Comparison of ENCODE assay signal across 20 mouse cellular contexts in the genomic region with DNA sequence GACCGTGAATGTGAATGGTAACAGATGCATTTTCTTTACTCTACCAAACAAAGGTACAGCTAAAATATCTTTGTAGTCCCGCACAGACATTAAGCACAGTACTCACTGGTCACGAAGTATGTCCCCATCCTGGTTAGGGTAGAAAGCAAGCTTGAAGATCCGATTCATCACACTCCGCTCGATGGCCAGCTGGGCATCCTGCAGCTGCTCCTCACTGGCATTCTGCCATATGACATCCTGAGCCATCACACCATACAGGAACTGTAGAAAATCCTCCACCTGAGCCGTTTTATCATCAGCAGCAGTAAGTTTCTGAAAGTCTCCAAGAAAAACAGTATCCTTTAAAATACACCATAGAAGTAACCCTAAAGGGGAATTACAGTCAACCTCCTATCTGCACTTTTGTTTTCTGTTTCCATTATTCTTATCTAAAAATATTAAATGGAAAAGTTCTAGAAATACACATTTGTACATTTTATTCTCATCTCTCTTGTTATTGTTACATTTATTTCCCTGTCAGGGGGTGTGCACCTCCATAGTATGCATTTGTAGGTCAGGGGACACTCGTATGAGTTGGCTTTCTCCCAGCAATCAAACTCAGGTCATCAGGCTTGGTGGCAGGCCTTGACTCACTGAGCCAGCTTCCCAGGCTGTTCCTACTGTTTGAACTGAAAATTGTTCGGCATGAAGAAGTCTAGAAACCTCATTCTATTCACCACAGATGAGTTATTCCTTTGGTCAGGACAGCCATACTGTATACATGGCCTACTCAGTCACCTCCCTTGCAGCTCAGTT.
A peak's percentile ranks its signal among the peaks of the same experiment; 100 is the strongest.
DNase-seq lines count a peak whose midpoint lies in the region; ATAC-seq lines count a peak whose summit lies in the region.
"Had no signal": no experiment of that assay in that cellular context is flagged by ENCODE, and none has a peak within 500 bp of the region (broad histone marks: within the 10 kb centered on the region; RNA-seq: fewer than 3 reads in every experiment).

No protein-coding gene starts in this region.

- H3K9ac ChIP-seq in forebrain, embryonic 11.5 days (ENCODE audit: low read length): no peak overlapping the region
- H3K9ac ChIP-seq in forebrain, embryonic 14.5 days (ENCODE audit: low read length): no peak overlapping the region
- H3K9ac ChIP-seq in midbrain, embryonic 14.5 days (replicated peaks; ENCODE audit: low read length): no peak overlapping the region
- no peak overlapping the region for H3K9ac ChIP-seq in midbrain, embryonic 11.5 days (ENCODE audit: low read length)
- H3K9ac ChIP-seq: embryonic facial prominence, embryonic 12.5 days; forebrain, embryonic 12.5 days; forebrain, postnatal 0 days; heart, embryonic 12.5 days; intestine, embryonic 15.5 days had no signal

- ATAC-seq in forebrain, embryonic 11.5 days (replicated peaks; ENCODE audit: low FRiP score): no peak
- ATAC-seq in forebrain, embryonic 14.5 days: no peak
- no peak for ATAC-seq in midbrain, embryonic 14.5 days (ENCODE audit: low FRiP score, low TSS enrichment)
- no peak for ATAC-seq in midbrain, embryonic 11.5 days (ENCODE audit: low FRiP score)
- ATAC-seq: activated CD4-positive, CD25-positive, alpha-beta regulatory T cell, adult 4 months; forebrain, postnatal 0 days; intestine, embryonic 15.5 days; Patski had no signal

- H3K4me1 ChIP-seq in forebrain, embryonic 11.5 days (replicated peaks; ENCODE audit: control insufficient read depth, insufficient read depth, low read length): no peaks in the 10 kb centered on the region
- H3K4me1 ChIP-seq in forebrain, embryonic 14.5 days (ENCODE audit: control insufficient read depth, insufficient read depth, low read length): no peaks in the 10 kb centered on the region
- H3K4me1 ChIP-seq in midbrain, embryonic 14.5 days (ENCODE audit: control insufficient read depth, insufficient read depth, low read length): no peaks in the 10 kb centered on the region
- H3K4me1 ChIP-seq in midbrain, embryonic 11.5 days (ENCODE audit: control insufficient read depth, insufficient read depth, low read length): no peaks in the 10 kb centered on the region
- H3K4me1 ChIP-seq: embryonic facial prominence, embryonic 12.5 days; forebrain, embryonic 12.5 days; heart, embryonic 12.5 days; hindbrain, embryonic 10.5 days; intestine, embryonic 15.5 days had no signal

- H3K36me3 ChIP-seq in forebrain, embryonic 11.5 days (ENCODE audit: control insufficient read depth, insufficient read depth, low read length): peaks cover 14% of the 10 kb centered on the region
- peaks cover 76% of the 10 kb centered on the region for H3K36me3 ChIP-seq in forebrain, embryonic 14.5 days (ENCODE audit: control insufficient read depth, insufficient read depth, low read length)
- H3K36me3 ChIP-seq in midbrain, embryonic 14.5 days (ENCODE audit: control insufficient read depth, insufficient read depth, low read length): peaks cover 73% of the 10 kb centered on the region
- H3K36me3 ChIP-seq in midbrain, embryonic 11.5 days (ENCODE audit: control insufficient read depth, insufficient read depth, low read length): peaks cover 29% of the 10 kb centered on the region

- peak; percentile 32 to 46 for DNase-seq in cerebellum, adult 18-20 months
- no peak for DNase-seq in cerebellum, postnatal 36 days
- peak; percentile 44 for DNase-seq in forebrain, embryonic 11.5 days (ENCODE audit: low spot score)
- no peak for DNase-seq in forebrain, embryonic 14.5 days (ENCODE audit: low spot score)
- DNase-seq in midbrain, embryonic 14.5 days: peak; percentile 39
- no peak for DNase-seq in midbrain, embryonic 11.5 days (ENCODE audit: low spot score, missing footprints)
- peak; percentile 22 for DNase-seq in MN1 (ENCODE audit: low spot score)
- no peak for DNase-seq in thymus, postnatal 25 days
- DNase-seq: adrenal gland, postnatal 14 days; forebrain, postnatal 0 days; gastrocnemius, adult 2 months; gastrocnemius, postnatal 25 days; kidney, adult 18-20 months had no signal

- WGBS in forebrain, embryonic 11.5 days: 94% methylated on average over 9 of the region's 9 CpGs
- 90% methylated on average over 9 of the region's 9 CpGs for WGBS in forebrain, embryonic 14.5 days
- WGBS in midbrain, embryonic 14.5 days: 89% methylated on average over 9 of the region's 9 CpGs
- WGBS in midbrain, embryonic 11.5 days: 93% methylated on average over 9 of the region's 9 CpGs

- no peak overlapping the region for H3K4me3 ChIP-seq in forebrain, embryonic 11.5 days (ENCODE audit: low read depth, low read length)
- no peak overlapping the region for H3K4me3 ChIP-seq in forebrain, embryonic 14.5 days (ENCODE audit: low read depth, low read length)
- H3K4me3 ChIP-seq in midbrain, embryonic 14.5 days (replicated peaks; ENCODE audit: low read depth, low read length): no peak overlapping the region
- H3K4me3 ChIP-seq in midbrain, embryonic 11.5 days (ENCODE audit: low read depth, low read length): no peak overlapping the region
- H3K4me3 ChIP-seq: embryonic facial prominence, embryonic 12.5 days; forebrain, embryonic 12.5 days; gastrocnemius, adult 2 months; heart, embryonic 12.5 days; hindbrain, embryonic 10.5 days; intestine, embryonic 15.5 days had no signal

- H3K4me2 ChIP-seq in forebrain, embryonic 11.5 days (ENCODE audit: low read depth, low read length, severe bottlenecking): no peak overlapping the region
- H3K4me2 ChIP-seq in forebrain, embryonic 14.5 days (ENCODE audit: low read length): no peak overlapping the region
- H3K4me2 ChIP-seq in midbrain, embryonic 14.5 days (ENCODE audit: low read length): no peak overlapping the region
- no peak overlapping the region for H3K4me2 ChIP-seq in midbrain, embryonic 11.5 days
- H3K4me2 ChIP-seq: embryonic facial prominence, embryonic 12.5 days; forebrain, embryonic 12.5 days; heart, embryonic 12.5 days; intestine, embryonic 15.5 days had no signal

- H3K27ac ChIP-seq in forebrain, embryonic 11.5 days (ENCODE audit: low read depth, low read length): no peak overlapping the region
- no peak overlapping the region for H3K27ac ChIP-seq in forebrain, embryonic 14.5 days (ENCODE audit: low read depth, low read length)
- H3K27ac ChIP-seq in midbrain, embryonic 14.5 days (replicated peaks; ENCODE audit: low read depth, low read length): no peak overlapping the region
- no peak overlapping the region for H3K27ac ChIP-seq in midbrain, embryonic 11.5 days (ENCODE audit: low read depth, low read length)
- H3K27ac ChIP-seq: embryonic facial prominence, embryonic 12.5 days; forebrain, embryonic 12.5 days; gastrocnemius, adult 2 months; hindbrain, embryonic 10.5 days; intestine, embryonic 15.5 days had no signal

- H3K27me3 ChIP-seq in forebrain, embryonic 11.5 days (ENCODE audit: control insufficient read depth, insufficient read depth, low read length): no peaks in the 10 kb centered on the region
- H3K27me3 ChIP-seq in forebrain, embryonic 14.5 days (replicated peaks; ENCODE audit: control insufficient read depth, insufficient read depth, low read length): no peaks in the 10 kb centered on the region
- H3K27me3 ChIP-seq in midbrain, embryonic 14.5 days (ENCODE audit: control insufficient read depth, insufficient read depth, low read length): no peaks in the 10 kb centered on the region
- H3K27me3 ChIP-seq in midbrain, embryonic 11.5 days (ENCODE audit: control insufficient read depth, insufficient read depth, low read length): no peaks in the 10 kb centered on the region
- H3K27me3 ChIP-seq: embryonic facial prominence, embryonic 12.5 days; forebrain, embryonic 12.5 days; heart, embryonic 12.5 days; intestine, embryonic 15.5 days; Patski had no signal

- H3K9me3 ChIP-seq in forebrain, embryonic 11.5 days (ENCODE audit: control insufficient read depth, low read length): no peaks in the 10 kb centered on the region
- H3K9me3 ChIP-seq in forebrain, embryonic 14.5 days (replicated peaks; ENCODE audit: control insufficient read depth, low read length): no peaks in the 10 kb centered on the region
- no peaks in the 10 kb centered on the region for H3K9me3 ChIP-seq in midbrain, embryonic 14.5 days (ENCODE audit: control insufficient read depth, low read length)
- H3K9me3 ChIP-seq in midbrain, embryonic 11.5 days (ENCODE audit: control insufficient read depth, low read length): no peaks in the 10 kb centered on the region
- H3K9me3 ChIP-seq: embryonic facial prominence, embryonic 12.5 days; forebrain, embryonic 12.5 days; heart, embryonic 12.5 days; hindbrain, embryonic 10.5 days; intestine, embryonic 15.5 days had no signal

Comparison
In these comparisons a context has a peak if more than half of its experiments do, and no peak if none do; other contexts are left out.
1. DNase-seq: peak in cerebellum, adult 18-20 months (2 of 2), forebrain, embryonic 11.5 days (single experiment), midbrain, embryonic 14.5 days (single experiment) and MN1 (single experiment); none in cerebellum, postnatal 36 days (0 of 2), forebrain, embryonic 14.5 days (single experiment), midbrain, embryonic 11.5 days (single experiment) and thymus, postnatal 25 days (single experiment).